Mouse (Mus musculus): ENCODE data around the gene Mkrn2.
"Not testable (repeated sequence)": the region's sequence is repeated elsewhere in the genome, so short reads cannot be mapped to it uniquely, and the experiment has no call there.

The Mkrn2 gene

GRCm38 (mm10) chr6:115607429-115607828 lies 5.7 kb downstream of the Mkrn2 start:
- no peak for DNase-seq (ENCODE audit: inconsistent ontology term)

GRCm38 (mm10) chr6:115609121-115609520 lies 7.4 kb downstream of the Mkrn2 start:
- DNase-seq (ENCODE audit: inconsistent ontology term): no peak

- no peak for DNase-seq (ENCODE audit: inconsistent ontology term)
These were observed 8.6 kb downstream of the Mkrn2 start for GRCm38 (mm10) chr6:115610301-115610700.

GRCm38 (mm10) chr6:115613793-115614192 lies 12.1 kb downstream of the Mkrn2 start:
- DNase-seq (ENCODE audit: inconsistent ontology term): no peak

GRCm38 (mm10) chr6:115615983-115616382 lies 14.3 kb downstream of the Mkrn2 start:
- DNase-seq (ENCODE audit: inconsistent ontology term): no peak

- DNase-seq (ENCODE audit: inconsistent ontology term): no peak
These were observed 18.1 kb downstream of the Mkrn2 start for GRCm38 (mm10) chr6:115619818-115620217.

GRCm38 (mm10) chr6:115620942-115621341 lies 19.2 kb downstream of the Mkrn2 start:
- DNase-seq (ENCODE audit: inconsistent ontology term): no peak

- no peak for DNase-seq (ENCODE audit: inconsistent ontology term)
These were observed 24.4 kb downstream of the Mkrn2 start for GRCm38 (mm10) chr6:115626121-115626520.

- no peak for DNase-seq (ENCODE audit: inconsistent ontology term)
These were observed 29.5 kb downstream of the Mkrn2 start for GRCm38 (mm10) chr6:115631056-115631795.

- no peak for DNase-seq (ENCODE audit: inconsistent ontology term)
These were observed 32.3 kb downstream of the Mkrn2 start for GRCm38 (mm10) chr6:115634015-115634414.

- DNase-seq (ENCODE audit: inconsistent ontology term): not testable (repeated sequence)
These were observed 36.5 kb downstream of the Mkrn2 start for GRCm38 (mm10) chr6:115638188-115638587.

- DNase-seq (ENCODE audit: inconsistent ontology term): no peak
These were observed 41.6 kb downstream of the Mkrn2 start for GRCm38 (mm10) chr6:115643315-115643714.

- DNase-seq (ENCODE audit: inconsistent ontology term): no peak
These were observed 48.2 kb downstream of the Mkrn2 start for GRCm38 (mm10) chr6:115649792-115650365.

- DNase-seq (ENCODE audit: inconsistent ontology term): no peak
These were observed 49.0 kb downstream of the Mkrn2 start for GRCm38 (mm10) chr6:115650476-115651427.

- no peak for DNase-seq (ENCODE audit: inconsistent ontology term)
These were observed 50.0 kb downstream of the Mkrn2 start for GRCm38 (mm10) chr6:115651719-115652118.

- peak; percentile 12 for DNase-seq (ENCODE audit: inconsistent ontology term)
These were observed 52.2 kb downstream of the Mkrn2 start for GRCm38 (mm10) chr6:115653939-115654338.

- peak; percentile 67 for DNase-seq (ENCODE audit: inconsistent ontology term)
These were observed 57.1 kb downstream of the Mkrn2 start for GRCm38 (mm10) chr6:115658802-115659201.

- no peak for DNase-seq (ENCODE audit: inconsistent ontology term)
These were observed 62.6 kb downstream of the Mkrn2 start for GRCm38 (mm10) chr6:115664268-115664667.

- peak; percentile 20 for DNase-seq (ENCODE audit: inconsistent ontology term)
These were observed 64.9 kb downstream of the Mkrn2 start for GRCm38 (mm10) chr6:115666641-115667040.
